ENCODE assay signal across 22 mouse cellular contexts in the genomic region with DNA sequence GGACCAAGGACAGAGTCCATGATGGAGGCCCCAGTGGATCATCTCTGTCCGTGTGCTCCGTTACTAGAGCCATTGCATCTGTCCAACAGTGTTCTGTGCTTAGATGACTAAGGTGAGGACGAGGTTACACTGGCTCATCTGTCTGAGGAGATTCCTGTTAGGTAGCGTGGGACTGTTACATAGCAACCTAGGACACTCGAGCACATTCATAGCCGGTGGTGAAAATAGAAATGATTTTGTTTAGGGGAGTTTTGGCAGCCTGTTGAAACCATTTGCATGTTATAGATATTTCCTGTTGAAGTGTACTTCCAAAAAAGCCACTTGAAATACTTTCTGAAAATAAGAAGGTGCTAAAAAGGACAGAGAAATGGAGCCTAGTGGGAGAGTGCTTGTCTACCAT. TPM values are rescaled to one million over a fixed set of nuclear protein-coding genes. Genes with fewer than 3 reads are reported as not detected.
"Had no signal": no experiment of that assay in that cellular context is flagged by ENCODE, and none has a peak within 500 bp of the region (broad histone marks: within the 10 kb centered on the region; RNA-seq: fewer than 3 reads in every experiment).

No protein-coding gene starts in this region.

- ATAC-seq: liver, postnatal 0 days; midbrain, embryonic 13.5 days; midbrain, embryonic 15.5 days had no signal

- DNase-seq: liver, postnatal 0 days; lung, adult 2 months; lung, postnatal 14 days; lung, postnatal 36 days; thymus, adult 18-20 months; thymus, postnatal 14 days; thymus, postnatal 36 days had no signal

RNA-seq across cellular contexts. Expression of gene Esm1, which starts 35.3 kb away (rescaled TPM):
- total RNA-seq: megakaryocyte progenitor cell, adult 5-6 weeks; monocyte, adult 5-6 weeks had no signal
- polyA plus RNA-seq: macrophage had no signal

RNA-seq across cellular contexts. Expression of gene Gzmk, which starts 51.5 kb away (rescaled TPM):
- total RNA-seq: megakaryocyte progenitor cell, adult 5-6 weeks; midbrain, postnatal 0 days; monocyte, adult 5-6 weeks had no signal
- polyA plus RNA-seq: liver, embryonic 15.5 days; liver, postnatal 0 days; lung, embryonic 15.5 days; lung, postnatal 0 days; macrophage; midbrain, embryonic 11.5 days; midbrain, embryonic 13.5 days; midbrain, embryonic 15.5 days; midbrain, postnatal 0 days; neural tube, embryonic 12.5 days; neural tube, embryonic 14.5 days; stomach, embryonic 15.5 days; stomach, postnatal 0 days; thymus, postnatal 0 days had no signal
